In the genomic region with DNA sequence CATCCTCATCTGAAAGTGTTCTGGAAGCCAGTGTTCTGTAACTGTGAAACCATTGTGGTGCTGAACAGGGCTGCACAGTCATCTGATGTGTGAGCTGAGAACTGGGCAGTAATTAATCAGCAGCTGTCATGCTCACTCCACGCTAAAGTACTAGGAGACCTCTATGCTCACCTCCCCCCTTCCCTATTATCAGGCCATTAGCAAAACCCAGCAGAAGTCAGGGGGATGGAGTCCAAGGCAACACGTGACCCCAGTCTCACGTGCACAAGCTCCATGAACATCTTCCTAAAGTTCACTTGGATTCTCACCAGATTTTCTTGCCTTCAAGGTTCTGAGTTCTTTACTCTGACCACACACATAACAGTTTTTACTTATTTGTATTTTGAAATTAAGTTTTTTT, we compare ENCODE assay signal across 14 mouse cellular contexts. TPM values are rescaled to one million over a fixed set of nuclear protein-coding genes. Genes with fewer than 3 reads are reported as not detected.
A peak's percentile ranks its signal among the peaks of the same experiment; 100 is the strongest.
DNase-seq lines count a peak whose midpoint lies in the region; ATAC-seq and TF ChIP-seq lines count a peak whose summit lies in the region.
"Had no signal": no experiment of that assay in that cellular context is flagged by ENCODE, and none has a peak within 500 bp of the region (broad histone marks: within the 10 kb centered on the region; RNA-seq: fewer than 3 reads in every experiment).

No protein-coding gene starts in this region.

- H3K9me3 ChIP-seq in intestine, embryonic 14.5 days (ENCODE audit: control insufficient read depth, low read length): no peaks in the 10 kb centered on the region
- H3K9me3 ChIP-seq in intestine, embryonic 16.5 days (ENCODE audit: control insufficient read depth, low read length): no peaks in the 10 kb centered on the region
- H3K9me3 ChIP-seq in embryonic facial prominence, embryonic 11.5 days (replicated peaks; ENCODE audit: control insufficient read depth, low read length): no peaks in the 10 kb centered on the region
- no peaks in the 10 kb centered on the region for H3K9me3 ChIP-seq in kidney, postnatal 0 days (replicated peaks; ENCODE audit: low read length)
- H3K9me3 ChIP-seq: midbrain, embryonic 12.5 days had no signal

- 22% methylated on average over 3 of the region's 3 CpGs for WGBS in intestine, embryonic 14.5 days
- WGBS in intestine, embryonic 16.5 days: 34% methylated on average over 3 of the region's 3 CpGs
- WGBS in embryonic facial prominence, embryonic 11.5 days: 47% methylated on average over 3 of the region's 3 CpGs
- 28% methylated on average over 3 of the region's 3 CpGs for WGBS in kidney, postnatal 0 days

- intact Hi-C loops in heart, postnatal 14 days (cut with DNase I): no loop called here

- 0 out of 2 replicates have a peak, but pooled peaks have one; percentile 27 for ATAC-seq in intestine, embryonic 14.5 days (replicated peaks; ENCODE audit: low FRiP score, low TSS enrichment, low read depth)
- ATAC-seq in intestine, embryonic 16.5 days: no peak
- peak; percentile 84 for ATAC-seq in embryonic facial prominence, embryonic 11.5 days (replicated peaks; ENCODE audit: insufficient number of reproducible peaks, low FRiP score, low TSS enrichment, low read depth)
- peak; percentile 52; the same call in 1 of the 2 replicates for ATAC-seq in kidney, postnatal 0 days (replicated peaks; ENCODE audit: low FRiP score, low read depth)

- TF ChIP-seq CTCF in kidney, postnatal 0 days (IDR thresholded peaks at IDR 0.05; ENCODE audit: low read depth): no peak

- no peaks in the 10 kb centered on the region for H3K36me3 ChIP-seq in intestine, embryonic 14.5 days (ENCODE audit: control insufficient read depth, insufficient read depth, low read length)
- H3K36me3 ChIP-seq in intestine, embryonic 16.5 days (ENCODE audit: control insufficient read depth, insufficient read depth, low read length): no peaks in the 10 kb centered on the region
- H3K36me3 ChIP-seq in embryonic facial prominence, embryonic 11.5 days (replicated peaks; ENCODE audit: control insufficient read depth, insufficient read depth, low read depth, low read length): no peaks in the 10 kb centered on the region
- no peaks in the 10 kb centered on the region for H3K36me3 ChIP-seq in kidney, postnatal 0 days (ENCODE audit: insufficient read depth, low read length)
- H3K36me3 ChIP-seq: midbrain, embryonic 12.5 days had no signal

- peaks cover 30% of the 10 kb centered on the region for H3K4me1 ChIP-seq in intestine, embryonic 14.5 days (replicated peaks; ENCODE audit: control insufficient read depth, insufficient read depth, low read length)
- peaks cover 8% of the 10 kb centered on the region; the same call in 1 of the 2 replicates for H3K4me1 ChIP-seq in intestine, embryonic 16.5 days (ENCODE audit: control insufficient read depth, insufficient read depth, low read length)
- H3K4me1 ChIP-seq in embryonic facial prominence, embryonic 11.5 days (ENCODE audit: control insufficient read depth, insufficient read depth, low read length): no peaks in the 10 kb centered on the region
- H3K4me1 ChIP-seq in kidney, postnatal 0 days (replicated peaks; ENCODE audit: insufficient read depth, low read length): peaks cover 5% of the 10 kb centered on the region; the same call in 1 of the 2 replicates
- H3K4me1 ChIP-seq: midbrain, embryonic 12.5 days had no signal

- H3K27me3 ChIP-seq in intestine, embryonic 14.5 days (replicated peaks; ENCODE audit: control insufficient read depth, insufficient read depth, low read length): no peaks in the 10 kb centered on the region
- no peaks in the 10 kb centered on the region for H3K27me3 ChIP-seq in intestine, embryonic 16.5 days (replicated peaks; ENCODE audit: control insufficient read depth, insufficient read depth, low read length)
- H3K27me3 ChIP-seq in embryonic facial prominence, embryonic 11.5 days (ENCODE audit: control insufficient read depth, insufficient read depth, low read length): no peaks in the 10 kb centered on the region
- H3K27me3 ChIP-seq in kidney, postnatal 0 days (ENCODE audit: insufficient read depth, low read length): no peaks in the 10 kb centered on the region
- H3K27me3 ChIP-seq: midbrain, embryonic 12.5 days had no signal

- H3K27ac ChIP-seq in intestine, embryonic 14.5 days (ENCODE audit: low read depth): peak overlapping the region; percentile 49
- no peak overlapping the region for H3K27ac ChIP-seq in intestine, embryonic 16.5 days (ENCODE audit: low read length)
- no peak overlapping the region for H3K27ac ChIP-seq in embryonic facial prominence, embryonic 11.5 days (replicated peaks; ENCODE audit: low read depth, low read length)
- H3K27ac ChIP-seq in kidney, postnatal 0 days: no peak overlapping the region
- H3K27ac ChIP-seq: midbrain, embryonic 12.5 days had no signal

- DNase-seq in intestine, embryonic 14.5 days (ENCODE audit: low spot score): no peak
- DNase-seq in MN1 (ENCODE audit: low spot score): peak; percentile 49
- DNase-seq in embryonic facial prominence, embryonic 11.5 days (ENCODE audit: low spot score): no peak
- DNase-seq in kidney, postnatal 0 days (ENCODE audit: low spot score): no peak
- no peak for DNase-seq in urinary bladder, postnatal 25 days (ENCODE audit: low spot score)
- no peak for DNase-seq in cerebellum, postnatal 4 days (ENCODE audit: low spot score in 2 of 2)
- no peak for DNase-seq in heart, postnatal 14 days
- DNase-seq: adrenal gland, adult 2 months; heart, postnatal 4 days; left cerebral cortex, postnatal 4 days; thymus, postnatal 36 days had no signal

- H3K4me3 ChIP-seq in intestine, embryonic 14.5 days (ENCODE audit: low read depth, low read length): no peak overlapping the region
- H3K4me3 ChIP-seq in intestine, embryonic 16.5 days (ENCODE audit: low read length): no peak overlapping the region
- H3K4me3 ChIP-seq in embryonic facial prominence, embryonic 11.5 days (ENCODE audit: low read depth, low read length): no peak overlapping the region
- no peak overlapping the region for H3K4me3 ChIP-seq in kidney, postnatal 0 days (replicated peaks; ENCODE audit: low read depth, low read length)
- H3K4me3 ChIP-seq: midbrain, embryonic 12.5 days had no signal

- H3K9ac ChIP-seq in intestine, embryonic 14.5 days (ENCODE audit: low read length): no peak overlapping the region
- no peak overlapping the region for H3K9ac ChIP-seq in intestine, embryonic 16.5 days (ENCODE audit: low read depth, low read length)
- no peak overlapping the region for H3K9ac ChIP-seq in embryonic facial prominence, embryonic 11.5 days (replicated peaks; ENCODE audit: low read length)
- H3K9ac ChIP-seq in kidney, postnatal 0 days (ENCODE audit: low read depth, low read length): no peak overlapping the region
- H3K9ac ChIP-seq: midbrain, embryonic 12.5 days had no signal

- H3K4me2 ChIP-seq in intestine, embryonic 14.5 days (ENCODE audit: low read length): no peak overlapping the region
- H3K4me2 ChIP-seq in intestine, embryonic 16.5 days (ENCODE audit: low read depth, low read length): no peak overlapping the region
- H3K4me2 ChIP-seq in embryonic facial prominence, embryonic 11.5 days (ENCODE audit: low read depth, low read length): no peak overlapping the region
- H3K4me2 ChIP-seq in kidney, postnatal 0 days (ENCODE audit: low read length): no peak overlapping the region
- H3K4me2 ChIP-seq: midbrain, embryonic 12.5 days had no signal

RNA-seq across cellular contexts. Expression of a gene that starts 11.7 kb away (rescaled TPM):
- 14.9 and 17.2 TPM in 2 replicates for polyA plus RNA-seq in intestine, embryonic 14.5 days (2014; fragmentation: Nextera tagmentation; extraction: Ambion mirVana)
- 3.1 and 5.0 TPM in 2 replicates for polyA plus RNA-seq in intestine, embryonic 16.5 days (2015; fragmentation: Nextera tagmentation; extraction: Ambion mirVana)
- polyA plus RNA-seq in embryonic facial prominence, embryonic 11.5 days (2014; fragmentation: Nextera tagmentation; extraction: Ambion mirVana): 10.0 and 10.2 TPM in 2 replicates
- polyA plus RNA-seq in kidney, postnatal 0 days (2015; fragmentation: Nextera tagmentation; extraction: Ambion mirVana): 13.6 and 15.6 TPM in 2 replicates
- under 1 TPM; 0.32 to 0.91 TPM for total RNA-seq in heart, postnatal 14 days (2021)
- total RNA-seq: common myeloid progenitor, adult 5-6 weeks had no signal
